Mouse (Mus musculus): ENCODE data around the gene Nfrkb. TPM values are rescaled to one million over a fixed set of nuclear protein-coding genes. Genes with fewer than 3 reads are reported as not detected.

The Nfrkb gene
- polyA plus RNA-seq, 1 experiment from 2014 or later = 14.4 TPM

DNA sequence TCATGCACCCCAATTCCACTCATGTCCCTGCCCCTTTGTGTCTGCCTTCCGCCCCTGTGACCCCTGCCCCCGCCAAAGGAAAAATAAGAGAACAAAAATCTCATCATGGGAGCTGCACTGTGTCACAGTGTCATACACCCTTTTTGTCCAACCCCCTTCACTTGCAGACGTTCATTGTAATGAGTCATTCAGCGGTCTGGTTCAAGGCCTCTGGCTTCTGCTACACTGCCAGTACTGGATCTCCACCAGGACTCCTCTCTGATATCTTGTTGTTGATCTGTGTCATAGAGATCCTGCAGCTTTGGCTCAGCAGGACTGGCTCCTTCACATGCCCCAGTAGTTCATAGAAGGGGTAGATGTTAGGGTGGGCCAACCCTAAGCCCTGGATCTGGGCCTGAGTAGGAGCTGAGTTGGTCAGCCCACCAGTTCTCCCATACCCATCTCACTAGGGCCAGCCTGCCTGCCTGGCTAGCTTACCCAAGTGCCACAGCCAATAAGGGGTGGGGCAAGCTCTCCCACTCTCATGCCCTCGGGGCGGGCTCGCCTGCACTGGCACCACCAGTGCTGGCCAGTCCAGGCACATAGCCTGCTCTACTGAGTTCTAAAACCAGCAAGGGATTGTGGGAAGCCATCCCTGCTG, 46.5 kb downstream of the Nfrkb start:
- Histone ChIP-seq H3K9ac (ENCODE audit: low read depth, low read length) (no peak overlapping the region), H3K4me3 (replicated peaks; ENCODE audit: low read depth, low read length) (no peak overlapping the region), H3K9me3 (replicated peaks; ENCODE audit: low read length) (no peaks in the 10 kb centered on the region), H3K27ac (no peak overlapping the region), H3K4me1 (replicated peaks; ENCODE audit: insufficient read depth, low read length) (no peaks in the 10 kb centered on the region), H3K4me2 (ENCODE audit: low read length) (no peak overlapping the region), H3K36me3 (ENCODE audit: insufficient read depth, low read length) (no peaks in the 10 kb centered on the region), H3K27me3 (ENCODE audit: insufficient read depth, low read length) (no peaks in the 10 kb centered on the region)
- 69% methylated on average over 7 of the region's 7 CpGs for WGBS
- ATAC-seq (replicated peaks; ENCODE audit: low FRiP score, low read depth) = peak; percentile 25; the same call in 1 of the 2 replicates
- no peak for DNase-seq (ENCODE audit: low spot score)
- TF ChIP-seq CTCF (IDR thresholded peaks at IDR 0.05; ENCODE audit: low read depth) = no peak

- H3K9me3 ChIP-seq (replicated peaks; ENCODE audit: low read length) = no peaks in the 10 kb centered on the region
- no peaks in the 10 kb centered on the region for H3K4me1 ChIP-seq (replicated peaks; ENCODE audit: insufficient read depth, low read length)
- H3K9ac ChIP-seq (ENCODE audit: low read depth, low read length) = no peak overlapping the region
- no peak overlapping the region for H3K4me2 ChIP-seq (ENCODE audit: low read length)
- WGBS = 70% methylated on average over 3 of the region's 3 CpGs
- no peak for DNase-seq (ENCODE audit: low spot score)
- no peak for ATAC-seq (replicated peaks; ENCODE audit: low FRiP score, low read depth)
- TF ChIP-seq CTCF (IDR thresholded peaks at IDR 0.05; ENCODE audit: low read depth) = no peak
- no peak overlapping the region for H3K4me3 ChIP-seq (replicated peaks; ENCODE audit: low read depth, low read length)
- H3K27me3 ChIP-seq (ENCODE audit: insufficient read depth, low read length) = no peaks in the 10 kb centered on the region
- H3K36me3 ChIP-seq (ENCODE audit: insufficient read depth, low read length) = no peaks in the 10 kb centered on the region
- H3K27ac ChIP-seq = no peak overlapping the region
These were observed 47.4 kb downstream of the Nfrkb start for GRCm38 (mm10) chr9:31433431-31433830.

DNA sequence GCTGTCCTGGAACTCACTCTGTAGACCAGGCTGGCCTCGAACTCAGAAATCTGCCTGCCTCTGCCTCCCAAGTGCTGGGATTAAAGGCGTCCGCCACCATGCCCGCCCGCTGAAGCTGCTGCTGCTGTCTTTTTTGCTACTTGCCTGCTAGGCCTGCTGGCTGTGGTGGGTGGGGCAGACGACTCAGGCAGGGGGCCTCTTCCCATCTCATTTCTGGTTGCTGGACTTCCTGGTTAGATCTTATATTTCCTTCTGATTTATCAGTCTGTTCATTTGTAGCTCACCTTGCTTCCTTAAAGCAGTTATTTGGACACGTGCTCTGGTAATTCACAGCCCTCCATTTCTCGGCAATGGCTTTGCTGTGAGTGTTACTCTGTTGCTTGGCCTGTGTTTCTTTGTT, 49.4 kb downstream of the Nfrkb start:
- no peak for TF ChIP-seq CTCF (IDR thresholded peaks at IDR 0.05; ENCODE audit: low read depth)
- H3K4me3 ChIP-seq (replicated peaks; ENCODE audit: low read depth, low read length) = no peak overlapping the region
- DNase-seq (ENCODE audit: low spot score) = no peak
- no peak overlapping the region for H3K27ac ChIP-seq
- H3K9me3 ChIP-seq (replicated peaks; ENCODE audit: low read length) = no peaks in the 10 kb centered on the region
- no peak overlapping the region for H3K4me2 ChIP-seq (ENCODE audit: low read length)
- no peak for ATAC-seq (replicated peaks; ENCODE audit: low FRiP score, low read depth)
- 85% methylated on average over 8 of the region's 8 CpGs for WGBS
- H3K36me3 ChIP-seq (ENCODE audit: insufficient read depth, low read length) = no peaks in the 10 kb centered on the region
- no peaks in the 10 kb centered on the region for H3K4me1 ChIP-seq (replicated peaks; ENCODE audit: insufficient read depth, low read length)
- no peak overlapping the region for H3K9ac ChIP-seq (ENCODE audit: low read depth, low read length)
- H3K27me3 ChIP-seq (ENCODE audit: insufficient read depth, low read length) = no peaks in the 10 kb centered on the region

DNA sequence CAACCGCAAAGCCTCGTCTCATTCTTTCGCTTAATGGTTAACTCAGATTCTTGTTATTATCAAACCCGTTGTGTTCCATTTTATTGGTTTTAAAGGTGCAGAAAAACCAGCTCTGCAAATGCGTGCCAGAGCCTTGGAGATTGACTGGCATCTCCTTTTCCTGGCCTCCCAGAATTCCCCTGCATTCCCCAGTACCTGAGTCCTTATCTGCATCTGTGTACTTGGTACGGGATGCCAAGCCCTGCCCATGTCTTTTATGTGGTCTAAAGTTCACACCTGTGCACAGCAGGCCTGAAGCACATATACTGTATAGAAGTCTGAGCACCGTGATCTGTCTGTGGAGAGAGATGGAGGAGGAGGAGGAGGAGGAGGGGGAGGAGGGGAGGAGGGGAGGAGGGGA, 51.9 kb downstream of the Nfrkb start:
- DNase-seq (ENCODE audit: low spot score) = peak; percentile 30
- H3K4me3 ChIP-seq (replicated peaks; ENCODE audit: low read depth, low read length) = no peak overlapping the region
- H3K9me3 ChIP-seq (replicated peaks; ENCODE audit: low read length) = no peaks in the 10 kb centered on the region
- ATAC-seq (replicated peaks; ENCODE audit: low FRiP score, low read depth) = peak; percentile 61; the same call in 1 of the 2 replicates
- 56% methylated on average over 7 of the region's 7 CpGs for WGBS
- H3K27me3 ChIP-seq (ENCODE audit: insufficient read depth, low read length) = no peaks in the 10 kb centered on the region
- 0 out of 2 replicates have a peak overlapping the region, but pooled peaks have one; percentile 13 for H3K27ac ChIP-seq
- H3K4me2 ChIP-seq (ENCODE audit: low read length) = no peak overlapping the region
- H3K4me1 ChIP-seq (replicated peaks; ENCODE audit: insufficient read depth, low read length) = no peaks in the 10 kb centered on the region
- no peak for TF ChIP-seq CTCF (IDR thresholded peaks at IDR 0.05; ENCODE audit: low read depth)
- no peak overlapping the region for H3K9ac ChIP-seq (ENCODE audit: low read depth, low read length)
- H3K36me3 ChIP-seq (ENCODE audit: insufficient read depth, low read length) = no peaks in the 10 kb centered on the region

DNA sequence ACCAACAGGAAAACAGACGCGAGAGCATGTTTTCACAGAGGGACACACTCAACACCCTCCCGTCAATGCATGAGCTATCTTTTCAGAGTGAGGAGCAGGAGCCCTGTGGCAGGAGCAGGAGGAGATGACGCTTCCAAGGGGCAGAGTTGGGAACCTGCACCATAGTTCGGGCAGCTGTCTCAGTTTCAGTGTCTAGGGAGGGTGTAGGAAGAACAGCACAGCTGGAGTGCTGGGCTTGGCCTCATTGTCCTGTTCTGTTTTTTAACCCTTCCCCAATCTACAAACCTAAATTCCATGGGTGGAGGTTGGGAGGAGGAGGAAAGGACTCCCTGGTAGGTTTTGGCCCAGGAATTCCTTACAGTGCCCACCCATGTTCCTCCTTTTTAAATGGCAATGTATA, 52.8 kb downstream of the Nfrkb start:
- H3K9ac ChIP-seq (ENCODE audit: low read depth, low read length) = no peak overlapping the region
- no peaks in the 10 kb centered on the region for H3K9me3 ChIP-seq (replicated peaks; ENCODE audit: low read length)
- no peak for ATAC-seq (replicated peaks; ENCODE audit: low FRiP score, low read depth)
- 61% methylated on average over 5 of the region's 5 CpGs for WGBS
- no peak overlapping the region for H3K4me3 ChIP-seq (replicated peaks; ENCODE audit: low read depth, low read length)
- H3K27ac ChIP-seq = no peak overlapping the region
- DNase-seq (ENCODE audit: low spot score) = no peak
- H3K36me3 ChIP-seq (ENCODE audit: insufficient read depth, low read length) = no peaks in the 10 kb centered on the region
- H3K4me2 ChIP-seq (ENCODE audit: low read length) = no peak overlapping the region
- TF ChIP-seq CTCF (IDR thresholded peaks at IDR 0.05; ENCODE audit: low read depth) = no peak
- no peaks in the 10 kb centered on the region for H3K4me1 ChIP-seq (replicated peaks; ENCODE audit: insufficient read depth, low read length)
- no peaks in the 10 kb centered on the region for H3K27me3 ChIP-seq (ENCODE audit: insufficient read depth, low read length)

- ATAC-seq (replicated peaks; ENCODE audit: low FRiP score, low read depth) = no peak
- no peaks in the 10 kb centered on the region for H3K9me3 ChIP-seq (replicated peaks; ENCODE audit: low read length)
- WGBS = 82% methylated on average over 5 of the region's 6 CpGs
- no peak for DNase-seq (ENCODE audit: low spot score)
- no peak overlapping the region for H3K4me3 ChIP-seq (replicated peaks; ENCODE audit: low read depth, low read length)
- H3K9ac ChIP-seq (ENCODE audit: low read depth, low read length) = no peak overlapping the region
- no peaks in the 10 kb centered on the region for H3K4me1 ChIP-seq (replicated peaks; ENCODE audit: insufficient read depth, low read length)
- TF ChIP-seq CTCF (IDR thresholded peaks at IDR 0.05; ENCODE audit: low read depth) = no peak
- H3K4me2 ChIP-seq (ENCODE audit: low read length) = no peak overlapping the region
- no peaks in the 10 kb centered on the region for H3K36me3 ChIP-seq (ENCODE audit: insufficient read depth, low read length)
- no peak overlapping the region for H3K27ac ChIP-seq
- no peaks in the 10 kb centered on the region for H3K27me3 ChIP-seq (ENCODE audit: insufficient read depth, low read length)
These were observed 53.3 kb downstream of the Nfrkb start for GRCm38 (mm10) chr9:31439341-31439740.

- Histone ChIP-seq H3K4me1 (replicated peaks; ENCODE audit: insufficient read depth, low read length) (no peaks in the 10 kb centered on the region), H3K9me3 (replicated peaks; ENCODE audit: low read length) (no peaks in the 10 kb centered on the region), H3K9ac (ENCODE audit: low read depth, low read length) (no peak overlapping the region), H3K27me3 (ENCODE audit: insufficient read depth, low read length) (no peaks in the 10 kb centered on the region), H3K27ac (no peak overlapping the region), H3K4me2 (ENCODE audit: low read length) (no peak overlapping the region), H3K36me3 (ENCODE audit: insufficient read depth, low read length) (no peaks in the 10 kb centered on the region), H3K4me3 (replicated peaks; ENCODE audit: low read depth, low read length) (no peak overlapping the region)
- ATAC-seq (replicated peaks; ENCODE audit: low FRiP score, low read depth) (no peak), DNase-seq (ENCODE audit: low spot score) (no peak)
- 90% methylated on average over 5 of the region's 5 CpGs for WGBS
- TF ChIP-seq CTCF (IDR thresholded peaks at IDR 0.05; ENCODE audit: low read depth) = no peak
These were observed 54.4 kb downstream of the Nfrkb start for GRCm38 (mm10) chr9:31440366-31440765.
